ENCODE assay signal across 23 mouse cellular contexts in genomic region chr3:133094305-133094704, GRCm38 (mm10).
"Had no signal": no experiment of that assay in that cellular context is flagged by ENCODE, and none has a peak within 500 bp of the region (broad histone marks: within the 10 kb centered on the region; RNA-seq: fewer than 3 reads in every experiment).

No protein-coding gene starts in this region.

- H3K4me3 ChIP-seq: heart, adult 2 months; heart, embryonic 13.5 days; heart, embryonic 15.5 days; hindbrain, embryonic 13.5 days; hindbrain, embryonic 15.5 days; kidney, embryonic 15.5 days; limb, embryonic 12.5 days had no signal

- H3K9ac ChIP-seq: heart, embryonic 13.5 days; heart, embryonic 15.5 days; hindbrain, embryonic 13.5 days; hindbrain, embryonic 15.5 days; kidney, embryonic 15.5 days; limb, embryonic 12.5 days had no signal

- ATAC-seq: hindbrain, postnatal 0 days had no signal

- H3K27me3 ChIP-seq: heart, embryonic 13.5 days; heart, embryonic 15.5 days; hindbrain, embryonic 13.5 days; hindbrain, embryonic 15.5 days; kidney, embryonic 15.5 days; limb, embryonic 12.5 days had no signal

- H3K27ac ChIP-seq: heart, adult 2 months; heart, embryonic 13.5 days; heart, embryonic 15.5 days; hindbrain, embryonic 13.5 days; hindbrain, embryonic 15.5 days; hindbrain, postnatal 0 days; kidney, embryonic 15.5 days; kidney, postnatal 0 days; limb, embryonic 12.5 days had no signal

- DNase-seq: gastrocnemius, postnatal 14 days; gastrocnemius, postnatal 36 days; heart, adult 2 months; heart, postnatal 14 days; heart, postnatal 36 days; kidney, adult 11 months; kidney, adult 2 months; kidney, adult 9 months; kidney, postnatal 14 days; kidney, postnatal 36 days; layer of hippocampus, adult 9-11 months; layer of hippocampus, postnatal 36 days; left cerebral cortex, postnatal 4 days; liver had no signal

- H3K4me2 ChIP-seq: heart, embryonic 11.5 days; heart, embryonic 13.5 days; heart, embryonic 15.5 days; hindbrain, embryonic 13.5 days; hindbrain, embryonic 15.5 days; kidney, embryonic 15.5 days; limb, embryonic 12.5 days had no signal

- H3K9me3 ChIP-seq: heart, embryonic 13.5 days; heart, embryonic 15.5 days; hindbrain, embryonic 13.5 days; hindbrain, embryonic 15.5 days; kidney, embryonic 15.5 days; limb, embryonic 12.5 days had no signal
